Mouse (Mus musculus) left cerebral cortex, adult 2 months (tissue): ENCODE data around the gene Klhdc7b. TPM values are rescaled to one million over a fixed set of nuclear protein-coding genes. Genes with fewer than 3 reads are reported as not detected.
"Not testable (repeated sequence)": the region's sequence is repeated elsewhere in the genome, so short reads cannot be mapped to it uniquely, and the experiment has no call there.

Experiments used
- DNase-seq, 2 experiments: peaks; one replicate each; pipeline ENCODE4 v3.0.0; 2021 to 2022; ENCODE audit warnings: low spot score in 2 of 2, mixed read lengths in 1 of 2; ENCODE audit errors: extremely low spot score in 1 of 2
- H3K27ac ChIP-seq: fragments of 200-600 bp; 2 replicates; pipeline ENCODE4 v1.8.1; 2022
- H3K4me3 ChIP-seq: fragments of 200-600 bp; 2 replicates; pipeline ENCODE4 v1.8.1; 2022
- CTCF ChIP-seq: fragments of 200-600 bp; IDR thresholded peaks from 2 replicates; pipeline ENCODE4 v1.8.1; 2022; ENCODE audit warnings: antibody characterized with exemption, mild to moderate bottlenecking, moderate library complexity
- intact Hi-C: fragments of 180-260 bp; cut with DNase I; formaldehyde crosslinking; loops from one replicate; pipeline ENCODE4 v1.15.1; 2025
- total RNA-seq, 2 experiments: library from RNA; stranded (reverse); gene quantifications; 2 replicates each; pipeline ENCODE4 v1.2.3; 2021

Klhdc7b gene
- total RNA-seq, 2 experiments from 2014 or later, result 0.35 to 0.72 TPM

- Histone ChIP-seq H3K27ac (peak within 1 kb of the TSS; percentile 97), H3K4me3 (peak within 1 kb of the TSS; percentile 70)
- intact Hi-C loops, result loop anchor here (2.0 kb wide), 1 partner anchor 23 kb away; the partner anchor contains the start of gene Mapk8ip2
- no peak for TF ChIP-seq CTCF
- peak; percentile 90 to 92 for DNase-seq
Observed at GRCm38 (mm10) chr15:89429352-89430221, 44.9 kb downstream of the Klhdc7b start, which contains the start of the genes C730034F03Rik, Gm44502 and Chkb. TSS of gene C730034F03Rik (plus strand) at chr15:89429589. TSS of gene Gm44502 (minus strand) at chr15:89429696. TSS of gene Chkb (minus strand) at chr15:89429908.

- DNase-seq, result no peak
- Histone ChIP-seq H3K27ac (peak overlapping the region; percentile 97), H3K4me3 (peak overlapping the region; percentile 70)
- TF ChIP-seq CTCF, result peak; percentile 24
- intact Hi-C loops, result no loop called here
Observed at GRCm38 (mm10) chr15:89430341-89430740, 45.6 kb downstream of the Klhdc7b start.

GRCm38 (mm10) chr15:89430771-89431170 lies 46.1 kb downstream of the Klhdc7b start:
- intact Hi-C loops, H3K27ac ChIP-seq, DNase-seq, H3K4me3 ChIP-seq: not testable (repeated sequence)

- intact Hi-C loops, result no loop called here
- Histone ChIP-seq H3K4me3 (no peak overlapping the region), H3K27ac (no peak overlapping the region)
- no peak for TF ChIP-seq CTCF
- DNase-seq, result no peak
Observed at GRCm38 (mm10) chr15:89431271-89431670, 46.6 kb downstream of the Klhdc7b start.

- intact Hi-C loops, result no loop called here
- no peak overlapping the region for H3K27ac ChIP-seq
- TF ChIP-seq CTCF, result no peak
- no peak for DNase-seq
- H3K4me3 ChIP-seq, result no peak overlapping the region
Observed at GRCm38 (mm10) chr15:89431806-89432205, 47.1 kb downstream of the Klhdc7b start.

- Histone ChIP-seq H3K27ac (no peak overlapping the region), H3K4me3 (no peak overlapping the region)
- intact Hi-C loops, result no loop called here
- no peak for DNase-seq
- no peak for TF ChIP-seq CTCF
Observed at GRCm38 (mm10) chr15:89432946-89433345, 48.2 kb downstream of the Klhdc7b start.

- no peak for DNase-seq
- H3K27ac ChIP-seq, result no peak overlapping the region
- H3K4me3 ChIP-seq, result no peak overlapping the region
- no peak for TF ChIP-seq CTCF
- intact Hi-C loops, result no loop called here
Observed at GRCm38 (mm10) chr15:89434136-89434535, 49.4 kb downstream of the Klhdc7b start.

- no peak for TF ChIP-seq CTCF
- no peak for DNase-seq
- Histone ChIP-seq H3K4me3 (no peak overlapping the region), H3K27ac (no peak overlapping the region)
- intact Hi-C loops, result no loop called here
Observed at GRCm38 (mm10) chr15:89435878-89436277, 51.2 kb downstream of the Klhdc7b start.

Other genes with a start within 250 kb of the Klhdc7b start
- 1 to 10 TPM; 8.3 to 9.3 TPM for gene Mapk12, start 244.2 kb upstream of the Klhdc7b start, total RNA-seq
- gene Mapk11, start 235.3 kb upstream of the Klhdc7b start, total RNA-seq, result 10 to 100 TPM; 61.8 to 63.5 TPM
- 10 to 100 TPM; 49.4 to 53.3 TPM for gene Plxnb2, start 204.1 kb upstream of the Klhdc7b start, total RNA-seq
- gene Dennd6b, start 188.4 kb upstream of the Klhdc7b start, total RNA-seq, result 10 to 100 TPM; 52.2 to 53.9 TPM
- 100 to 1,000 TPM; 161 to 171 TPM for gene Ppp6r2, start 173.4 kb upstream of the Klhdc7b start, total RNA-seq
- gene Sbf1, start 69.6 kb upstream of the Klhdc7b start, total RNA-seq, result 100 to 1,000 TPM; 244 to 245 TPM
- gene Adm2, start 62.2 kb upstream of the Klhdc7b start, total RNA-seq, result not detected
- not detected for gene Miox, start 50.5 kb upstream of the Klhdc7b start, total RNA-seq
- gene Lmf2, start 29.3 kb upstream of the Klhdc7b start, total RNA-seq, result 10 to 100 TPM; 18.8 to 19.8 TPM
- gene Ncaph2, start 29.2 kb upstream of the Klhdc7b start, total RNA-seq, result 100 to 1,000 TPM; 108 TPM
- gene Sco2, start 11.1 kb upstream of the Klhdc7b start, total RNA-seq, result 10 to 100 TPM; 28.5 to 29.1 TPM
- 1 to 10 TPM in 1 of 2 experiments, under 1 TPM in 1; 0.77 to 2.1 TPM for gene Tymp, start 7.9 kb upstream of the Klhdc7b start, total RNA-seq
- gene Odf3b, start 5.6 kb upstream of the Klhdc7b start, total RNA-seq, result 1 to 10 TPM; 1.1 to 1.8 TPM
- not detected for gene Syce3, start 25.6 kb downstream of the Klhdc7b start, total RNA-seq
- gene Cpt1b, start 40.9 kb downstream of the Klhdc7b start, total RNA-seq, result 1 to 10 TPM; 2.3 to 3.0 TPM
- 1 to 10 TPM; 2.2 to 2.7 TPM for gene C730034F03Rik, start 44.7 kb downstream of the Klhdc7b start, total RNA-seq
- not detected for gene Gm44502, start 44.8 kb downstream of the Klhdc7b start, total RNA-seq
- 10 to 100 TPM; 42.5 to 45.2 TPM for gene Chkb, start 45.0 kb downstream of the Klhdc7b start, total RNA-seq
- 100 to 1,000 TPM; 227 to 234 TPM for gene Mapk8ip2, start 69.0 kb downstream of the Klhdc7b start, total RNA-seq
- 10 to 100 TPM; 32.0 to 33.0 TPM for gene Arsa, start 92.5 kb downstream of the Klhdc7b start, total RNA-seq
- gene Shank3, start 114.7 kb downstream of the Klhdc7b start, total RNA-seq, result 100 to 1,000 TPM; 222 to 239 TPM
- 1 to 10 TPM in 1 of 2 experiments, under 1 TPM in 1; 0.58 to 1.7 TPM for gene Acr, start 183.4 kb downstream of the Klhdc7b start, total RNA-seq
- 10 to 100 TPM; 35.7 to 44.6 TPM for gene Rabl2, start 207.0 kb downstream of the Klhdc7b start, total RNA-seq